Mouse (Mus musculus): Measurements from ENCODE around the gene Fbxo40. TPM values are rescaled to one million over a fixed set of nuclear protein-coding genes. Genes with fewer than 3 reads are reported as not detected.

The Fbxo40 gene
- total and polyA plus RNA-seq, 3 experiments = 1.5 to 3.0 (median 2.2) TPM

DNA sequence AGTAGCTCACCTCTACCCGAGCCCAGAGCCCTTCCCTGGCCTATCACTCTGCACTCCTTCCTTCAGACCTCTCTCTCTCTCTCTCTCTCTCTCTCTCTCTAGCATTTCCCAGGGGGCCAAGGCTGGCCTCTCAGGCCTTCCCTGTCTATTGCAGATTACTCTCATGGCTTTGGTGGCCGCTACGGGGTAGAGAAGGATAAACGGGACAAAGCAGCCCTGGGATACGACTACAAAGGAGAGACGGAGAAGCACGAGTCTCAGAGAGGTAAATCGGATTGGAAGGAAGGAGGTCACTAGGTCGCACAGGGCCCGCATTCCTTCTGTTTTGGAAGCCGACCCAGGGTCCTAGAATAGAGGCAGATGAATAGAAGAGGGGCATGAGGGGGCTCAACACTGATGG, 35.2 kb downstream of the Fbxo40 start (continued):
- no peak for TF ChIP-seq MAX (IDR thresholded peaks at IDR 0.05; ENCODE audit: low read length)
- no peak for TF ChIP-seq CHD2 (IDR thresholded peaks at IDR 0.05; ENCODE audit: low read length)

DNA sequence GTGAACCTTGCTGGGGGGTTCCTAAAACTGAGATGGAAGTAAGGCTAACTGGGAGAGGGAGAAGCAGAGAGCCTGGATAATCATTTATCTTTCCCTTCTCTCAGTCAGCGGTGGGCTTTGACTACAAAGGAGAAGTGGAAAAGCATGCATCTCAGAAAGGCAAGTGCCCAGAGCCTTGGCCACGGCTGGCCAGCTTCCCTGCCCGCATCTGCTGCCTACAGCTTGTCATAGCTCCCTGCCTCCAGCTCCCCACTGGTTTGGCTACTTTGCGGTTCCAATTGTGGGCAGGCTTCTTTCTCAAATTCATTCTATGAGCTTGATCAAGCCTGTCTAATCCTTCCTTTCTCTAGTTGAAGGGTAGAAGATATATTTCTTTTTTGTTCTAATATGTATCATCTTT, 39.2 kb downstream of the Fbxo40 start:
- Histone ChIP-seq H3K9ac (ENCODE audit: insufficient read depth, low read depth) (no peak overlapping the region), H3K4me1 (ENCODE audit: control insufficient read depth in 1 of 2, insufficient read depth in 2 of 2) (peaks cover 0 to 4% of the 10 kb centered on the region in 2 experiments; a peak in 3 of 4 replicates), H3K4me3 (replicated peaks in 1 of 3; ENCODE audit: low read depth in 2 of 3, low read length in 2 of 3, poor library complexity in 1 of 3) (no peak overlapping the region), H3K36me3 (replicated peaks in 1 of 2; ENCODE audit: control insufficient read depth in 1 of 2, insufficient read depth in 1 of 2, low read length in 1 of 2) (peaks cover 78 to 84% of the 10 kb centered on the region in 2 experiments), H3K79me2 (replicated peaks; ENCODE audit: control insufficient read depth, extremely low read depth, insufficient read depth, poor library complexity, severe bottlenecking) (no peaks in the 10 kb centered on the region; the same call in 1 of the 2 replicates), H3K9me3 (replicated peaks; ENCODE audit: low read length) (no peaks in the 10 kb centered on the region), H3K27me3 (replicated peaks) (no peaks in the 10 kb centered on the region), H3K27ac (ENCODE audit: insufficient read depth, low read depth) (no peak overlapping the region), H3K4me2 (ENCODE audit: insufficient read depth, low read depth, poor library complexity, severe bottlenecking) (no peak overlapping the region)
- DNase-seq (ENCODE audit: extremely low read depth) = no peak
- dilution Hi-C loops (cut with MboI; ENCODE audit: extremely low pct_ligation_motif_present, extremely low pct_unique_long_range_greater_than_20kb, low sequenced_read_pairs) (no loop called here), in situ Hi-C loops (cut with MboI; ENCODE audit: low pct_ligation_motif_present, low pct_unique_long_range_greater_than_20kb, low sequenced_read_pairs) (no loop called here)
- TF ChIP-seq SMC3 (IDR thresholded peaks at IDR 0.05; ENCODE audit: low read depth, low read length) (no peak), MAFK (IDR thresholded peaks at IDR 0.05; ENCODE audit: insufficient replicate concordance, low read length) (no peak), CHD1 (IDR thresholded peaks at IDR 0.05; ENCODE audit: low read depth, low read length) (no peak), KAT2A (IDR thresholded peaks at IDR 0.05; ENCODE audit: insufficient replicate concordance, low read length) (no peak), USF1 (IDR thresholded peaks at IDR 0.05; ENCODE audit: low read depth, low read length) (no peak), TBP (conservative IDR thresholded peaks at IDR 0.05; ENCODE audit: low read depth, low read length) (no peak), ZC3H11A (IDR thresholded peaks at IDR 0.05; ENCODE audit: low read depth, low read length) (no peak), SIN3A (IDR thresholded peaks at IDR 0.05; ENCODE audit: low read length) (no peak), NRF1 (IDR thresholded peaks at IDR 0.05; ENCODE audit: low read depth, low read length) (no peak), MAZ (IDR thresholded peaks at IDR 0.05; ENCODE audit: low read depth, low read length) (no peak), ZMIZ1 (IDR thresholded peaks at IDR 0.05; ENCODE audit: low read depth, low read length) (no peak), UBTF (IDR thresholded peaks at IDR 0.05; ENCODE audit: low read depth, low read length) (no peak), MXI1 (IDR thresholded peaks at IDR 0.05; ENCODE audit: low read depth, low read length) (no peak), JUN (IDR thresholded peaks at IDR 0.05; ENCODE audit: insufficient read depth, low read depth, low read length) (no peak), HCFC1 (IDR thresholded peaks at IDR 0.05; ENCODE audit: low read depth, low read length) (no peak), MYC (IDR thresholded peaks at IDR 0.05; ENCODE audit: low read depth, low read length) (no peak)
